Mouse (Mus musculus) testis, adult 2 months (tissue): Measurements from ENCODE around the gene C9. TPM values are rescaled to one million over a fixed set of nuclear protein-coding genes. Genes with fewer than 3 reads are reported as not detected.

Experiments
- H3K27ac ChIP-seq: fragments of 200-500 bp; 2 replicates; pipeline ENCODE4 v1.5.1; 2012; ENCODE audit warnings: low read depth, low read length; ENCODE audit not compliant: control insufficient read depth, insufficient read depth
- H3K27me3 ChIP-seq: fragments of 200-500 bp; 2 replicates; pipeline ENCODE4 v1.6.1; 2012; ENCODE audit warnings: mild to moderate bottlenecking, low read length, moderate library complexity; ENCODE audit not compliant: control insufficient read depth, insufficient read depth
- H3K36me3 ChIP-seq: fragments of 200-500 bp; 2 replicates; pipeline ENCODE4 v1.6.1; 2012; ENCODE audit warnings: mild to moderate bottlenecking, low read length; ENCODE audit not compliant: control insufficient read depth, insufficient read depth
- H3K4me1 ChIP-seq: fragments of 200-500 bp; 2 replicates; pipeline ENCODE4 v1.6.1; 2012; ENCODE audit warnings: low read length; ENCODE audit not compliant: control insufficient read depth, insufficient read depth
- H3K4me3 ChIP-seq: fragments of 200-500 bp; 2 replicates; pipeline ENCODE4 v1.5.1; 2012; ENCODE audit warnings: low read depth, mild to moderate bottlenecking, low read length, moderate library complexity, mixed read lengths; ENCODE audit not compliant: control insufficient read depth
- CTCF ChIP-seq: fragments of 200-500 bp; IDR thresholded peaks from 2 replicates; pipeline ENCODE4 v1.5.1; 2012; ENCODE audit warnings: low read depth, mild to moderate bottlenecking, inconsistent platforms, low read length, moderate library complexity; ENCODE audit not compliant: control insufficient read depth, insufficient read depth, insufficient replicate concordance
- POLR2A ChIP-seq: fragments of 200-500 bp; IDR thresholded peaks from 2 replicates; pipeline ENCODE4 v1.6.1; 2012; ENCODE audit warnings: low read depth, mild to moderate bottlenecking, inconsistent platforms, low read length, moderate library complexity; ENCODE audit not compliant: control insufficient read depth
- polyA plus RNA-seq: library from polyadenylated mRNA; depleted of rRNA; stranded (reverse); fragments of >200 nt; gene quantifications from 2 replicates; pipeline ENCODE4 v1.2.3, GENCODE M21; 2012

C9 gene
- polyA plus RNA-seq, 1 experiment, result not detected

- Histone ChIP-seq H3K36me3 (no peaks in the 10 kb centered on the region), H3K27ac (no peak overlapping the region), H3K4me3 (no peak overlapping the region), H3K27me3 (no peaks in the 10 kb centered on the region), H3K4me1 (peaks cover 5% of the 10 kb centered on the region)
- TF ChIP-seq CTCF, result no peak
- no peak for TF ChIP-seq POLR2A
These were observed 24.3 kb downstream of the C9 start for GRCm38 (mm10) chr15:6469384-6469783.

- Histone ChIP-seq H3K27ac (no peak overlapping the region), H3K27me3 (no peaks in the 10 kb centered on the region), H3K4me3 (no peak overlapping the region), H3K4me1 (no peaks in the 10 kb centered on the region), H3K36me3 (no peaks in the 10 kb centered on the region)
- TF ChIP-seq POLR2A, result no peak
- no peak for TF ChIP-seq CTCF
These were observed 38.4 kb downstream of the C9 start for GRCm38 (mm10) chr15:6483561-6483960.

- no peak overlapping the region for H3K27ac ChIP-seq
- H3K36me3 ChIP-seq, result no peaks in the 10 kb centered on the region
- no peaks in the 10 kb centered on the region for H3K4me1 ChIP-seq
- TF ChIP-seq POLR2A (no peak), CTCF (no peak)
- H3K27me3 ChIP-seq, result no peaks in the 10 kb centered on the region
- no peak overlapping the region for H3K4me3 ChIP-seq
These were observed 47.3 kb downstream of the C9 start for GRCm38 (mm10) chr15:6492386-6492785.

GRCm38 (mm10) chr15:6498396-6499070 is 53.4 kb downstream of the C9 start:
- H3K4me3 ChIP-seq, result no peak overlapping the region
- no peaks in the 10 kb centered on the region for H3K4me1 ChIP-seq

GRCm38 (mm10) chr15:6500787-6501186 is 55.7 kb downstream of the C9 start:
- H3K36me3 ChIP-seq, result no peaks in the 10 kb centered on the region
- H3K4me1 ChIP-seq, result no peaks in the 10 kb centered on the region
- TF ChIP-seq CTCF (no peak), POLR2A (no peak)
- no peak overlapping the region for H3K27ac ChIP-seq
- H3K27me3 ChIP-seq, result no peaks in the 10 kb centered on the region
- no peak overlapping the region for H3K4me3 ChIP-seq

More at GRCm38 (mm10) chr15:6498396-6499070, 53.4 kb downstream of the C9 start:
- Histone ChIP-seq H3K36me3 (no peaks in the 10 kb centered on the region), H3K27ac (no peak overlapping the region), H3K27me3 (no peaks in the 10 kb centered on the region)
- no peak for TF ChIP-seq POLR2A

GRCm38 (mm10) chr15:6517525-6517924 is 72.4 kb downstream of the C9 start:
- Histone ChIP-seq H3K27ac (no peak overlapping the region), H3K4me1 (peaks cover 5% of the 10 kb centered on the region), H3K27me3 (no peaks in the 10 kb centered on the region), H3K4me3 (no peak overlapping the region), H3K36me3 (no peaks in the 10 kb centered on the region)
- TF ChIP-seq CTCF, result no peak
- TF ChIP-seq POLR2A, result no peak

- H3K4me3 ChIP-seq, result no peak overlapping the region
- H3K36me3 ChIP-seq, result no peaks in the 10 kb centered on the region
- H3K27ac ChIP-seq, result no peak overlapping the region
- H3K27me3 ChIP-seq, result no peaks in the 10 kb centered on the region
- H3K4me1 ChIP-seq, result peaks cover 5% of the 10 kb centered on the region
- TF ChIP-seq CTCF (no peak), POLR2A (no peak)
These were observed 74.5 kb downstream of the C9 start for GRCm38 (mm10) chr15:6519417-6520255.

- H3K36me3 ChIP-seq, result no peaks in the 10 kb centered on the region
- TF ChIP-seq CTCF (no peak), POLR2A (no peak)
- no peak overlapping the region for H3K27ac ChIP-seq
- no peaks in the 10 kb centered on the region for H3K27me3 ChIP-seq
- peaks cover 5% of the 10 kb centered on the region for H3K4me1 ChIP-seq
- no peak overlapping the region for H3K4me3 ChIP-seq
These were observed 75.5 kb downstream of the C9 start for GRCm38 (mm10) chr15:6520505-6521155.
